Mouse (Mus musculus): ENCODE results near the gene Rbm6. TPM values are rescaled to one million over a fixed set of nuclear protein-coding genes. Genes with fewer than 3 reads are reported as not detected.
A peak's percentile ranks its signal among the peaks of the same experiment; 100 is the strongest.

The Rbm6 gene
- total RNA-seq, 2 experiments from 2014 or later, result 55.9 to 117 TPM

DNA sequence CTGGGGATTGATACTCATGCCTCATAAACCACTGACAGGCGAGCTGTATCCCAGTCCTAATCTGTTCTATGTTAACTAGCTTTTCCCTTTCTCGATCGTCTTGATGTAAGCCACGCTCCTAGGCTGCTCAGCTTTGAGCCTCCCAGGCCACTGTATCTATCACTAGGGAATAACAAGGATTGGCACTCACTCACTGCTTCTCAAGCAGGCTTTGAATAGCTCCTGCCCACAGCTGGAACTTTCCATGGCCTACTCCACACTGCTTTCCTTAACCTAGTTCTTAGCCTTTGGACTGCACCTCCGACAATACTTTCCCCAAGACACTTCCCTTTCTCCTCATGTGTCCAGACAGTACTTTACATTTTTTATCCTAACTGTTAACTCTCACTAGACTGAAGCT is 104.2 kb downstream of the Rbm6 start:
- no peak for ATAC-seq (ENCODE audit: poor library complexity, severe bottlenecking)

DNA sequence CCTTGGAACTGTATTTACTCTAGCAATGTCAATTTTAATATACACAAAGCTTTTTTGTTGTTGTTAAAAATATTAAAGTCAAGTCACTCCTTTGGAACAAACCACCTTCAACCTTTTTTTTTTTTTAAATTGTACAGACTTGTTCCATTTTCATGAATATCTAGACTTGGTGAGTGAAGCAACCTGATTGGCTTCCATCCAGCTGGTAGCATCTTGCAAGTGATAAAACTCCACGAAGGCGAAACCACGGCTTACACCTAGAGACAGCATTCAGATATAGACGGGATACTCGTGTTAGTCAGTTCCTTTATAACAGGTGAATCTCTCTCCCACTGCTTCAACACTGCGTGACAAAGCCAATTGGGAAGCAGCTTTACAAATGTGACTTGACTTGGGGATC is 113.4 kb downstream of the Rbm6 start:
- ATAC-seq (ENCODE audit: poor library complexity, severe bottlenecking), result no peak

DNA sequence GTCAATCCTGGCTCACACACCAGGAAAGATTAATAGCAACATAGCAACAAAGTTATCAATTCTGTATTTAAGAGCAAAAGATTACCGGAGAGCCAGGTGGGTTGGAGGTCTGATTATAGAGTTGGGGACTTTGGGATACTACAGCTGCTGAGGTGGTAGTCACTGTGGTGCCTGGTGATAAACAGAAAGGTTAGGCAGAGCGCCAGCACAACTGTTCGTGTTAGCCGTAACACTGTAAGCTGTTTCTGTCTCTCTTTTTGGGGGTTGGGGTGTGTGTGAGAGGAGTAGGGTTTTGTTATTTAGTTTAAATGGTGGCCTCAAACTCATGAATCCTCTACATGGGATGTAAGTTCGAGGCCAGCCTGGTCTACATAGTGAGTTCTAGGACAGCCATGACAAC is 122.7 kb downstream of the Rbm6 start:
- no peak for ATAC-seq (ENCODE audit: poor library complexity, severe bottlenecking)

DNA sequence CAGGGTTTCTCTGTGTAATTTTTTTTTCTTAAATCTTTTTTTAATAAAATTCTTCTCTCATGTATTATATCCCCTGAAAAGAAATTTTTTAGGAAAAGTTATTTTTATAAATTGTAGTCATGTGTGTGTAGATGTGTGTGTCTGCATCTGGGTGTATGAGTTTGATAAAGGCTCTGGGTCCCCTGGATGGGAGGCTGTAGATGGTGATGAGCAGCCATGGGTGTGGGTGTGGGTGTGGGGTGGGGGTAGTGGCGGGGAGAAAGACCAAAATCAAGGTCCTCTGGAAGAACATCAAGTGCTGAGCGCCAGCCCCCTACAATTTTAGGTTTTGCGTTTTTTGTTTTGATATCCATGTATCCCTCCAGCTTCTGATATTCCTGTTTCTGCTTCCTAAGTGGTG is 125.0 kb downstream of the Rbm6 start:
- no peak for ATAC-seq (ENCODE audit: poor library complexity, severe bottlenecking)

DNA sequence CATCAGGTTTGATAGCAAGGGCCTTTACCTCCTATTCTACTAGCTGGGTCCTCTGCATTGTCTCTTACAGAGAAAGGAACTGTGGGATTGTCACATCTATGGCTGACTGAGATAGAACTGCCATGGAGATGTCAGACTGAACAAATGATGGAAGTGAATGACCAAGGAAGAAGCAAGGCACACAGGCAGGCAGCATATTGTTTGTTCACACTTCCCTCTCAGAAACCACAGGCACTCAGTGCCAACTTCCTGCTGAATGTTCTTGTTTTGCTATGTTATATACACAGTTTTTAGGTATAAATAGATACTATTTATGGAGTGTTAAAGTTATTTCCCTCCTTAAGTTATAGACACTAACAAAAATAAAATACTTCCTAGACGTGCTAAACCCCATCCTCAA is 125.7 kb downstream of the Rbm6 start:
- peak; percentile 51 for ATAC-seq (ENCODE audit: poor library complexity, severe bottlenecking)

DNA sequence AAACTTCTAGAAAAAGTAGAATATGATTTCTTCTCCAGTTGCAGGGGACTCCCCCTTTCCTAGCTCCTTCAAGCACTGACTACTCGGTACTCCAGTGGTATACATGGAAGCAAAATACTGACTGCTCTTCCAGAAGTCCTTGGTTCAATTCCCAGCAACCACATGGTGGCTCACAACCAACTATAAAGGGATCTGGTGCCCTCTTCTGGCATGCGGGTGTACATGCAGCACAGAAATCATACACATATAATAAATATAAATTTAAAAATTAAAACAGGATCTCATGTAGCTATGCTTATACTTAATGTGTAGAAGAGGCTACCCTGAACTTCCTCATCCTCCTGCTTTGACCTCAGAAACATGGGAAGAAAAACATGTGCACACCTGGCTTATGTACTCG is 126.4 kb downstream of the Rbm6 start:
- no peak for ATAC-seq (ENCODE audit: poor library complexity, severe bottlenecking)

DNA sequence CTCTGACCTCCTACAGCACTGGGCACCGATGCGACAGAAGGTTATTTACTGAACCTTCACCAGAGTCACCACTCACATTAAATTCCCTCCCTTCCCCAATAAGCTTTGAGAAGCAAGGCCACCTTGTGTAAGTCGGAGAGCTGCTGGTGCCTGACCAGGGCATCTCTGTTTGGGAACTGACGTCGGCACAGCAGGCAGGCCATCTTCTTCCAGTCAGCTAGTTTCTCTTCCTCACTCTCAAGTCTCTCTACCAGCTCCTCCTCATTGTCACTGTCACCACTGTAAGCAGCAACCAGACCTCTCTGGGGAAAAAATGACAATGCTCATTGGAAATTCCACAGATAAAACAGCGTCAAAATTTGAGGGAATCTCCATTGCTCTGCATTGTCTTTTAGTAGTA is 129.0 kb downstream of the Rbm6 start:
- ATAC-seq (ENCODE audit: poor library complexity, severe bottlenecking), result peak; percentile 43; the same call in 1 of the 2 replicates

DNA sequence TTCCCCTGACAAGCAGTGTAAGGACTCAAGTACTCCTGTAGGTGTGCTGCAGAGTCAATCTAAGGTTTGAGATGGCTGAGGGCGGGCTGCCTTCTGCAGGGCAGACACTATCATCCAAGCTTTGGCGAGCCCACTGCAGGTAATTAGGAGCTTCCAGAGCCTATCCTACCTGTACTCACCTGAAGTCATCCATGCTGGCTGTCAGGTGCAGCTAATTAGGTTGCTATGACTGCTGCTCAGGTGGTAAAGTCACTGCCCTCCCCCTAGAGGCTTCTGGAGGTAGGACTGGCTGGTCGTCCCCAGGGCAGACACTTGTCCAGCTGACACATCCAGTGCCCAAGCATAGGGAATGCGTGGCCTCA is 134.2 kb downstream of the Rbm6 start:
- ATAC-seq (ENCODE audit: poor library complexity, severe bottlenecking), result peak; percentile 53

DNA sequence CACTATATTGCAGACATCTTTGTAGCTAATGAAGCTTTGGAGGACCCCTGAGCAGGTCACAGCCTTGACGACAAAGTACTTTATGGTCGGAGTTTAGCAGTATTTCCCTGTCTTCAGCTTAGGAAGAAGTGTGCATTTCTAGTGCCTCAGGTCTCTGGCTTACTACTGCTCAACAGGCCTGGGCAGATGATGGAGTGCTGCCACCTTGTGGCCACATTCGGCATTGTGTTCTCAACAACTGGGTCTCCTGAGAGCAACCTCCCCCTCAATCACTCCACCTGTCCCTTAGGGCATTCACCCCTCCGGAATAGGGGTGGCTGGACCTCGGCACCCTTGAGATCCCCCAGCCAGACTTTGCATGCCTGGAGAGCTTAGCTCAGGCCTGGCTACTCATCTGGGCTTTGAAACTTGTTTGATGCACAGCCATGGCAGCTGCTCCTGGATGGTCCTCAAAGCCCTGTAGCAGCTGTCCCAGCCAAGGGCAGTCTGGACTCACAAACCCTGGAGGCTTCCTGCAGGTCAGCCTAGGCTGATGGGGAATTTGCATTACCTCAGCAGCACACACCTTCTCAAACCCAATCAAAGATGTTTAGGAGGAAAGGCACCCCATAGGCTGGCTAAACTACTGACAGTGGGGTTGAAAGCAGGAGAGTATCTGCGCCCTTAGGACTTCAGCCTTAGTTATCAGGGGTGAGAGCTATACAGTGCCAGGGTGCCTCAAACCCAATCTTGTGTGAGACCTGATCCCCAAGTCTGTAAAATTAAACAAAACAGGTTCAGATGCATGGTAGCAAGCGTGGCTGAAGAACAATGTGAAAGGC is 134.8 kb downstream of the Rbm6 start:
- ATAC-seq (ENCODE audit: poor library complexity, severe bottlenecking), result peak; percentile 74

DNA sequence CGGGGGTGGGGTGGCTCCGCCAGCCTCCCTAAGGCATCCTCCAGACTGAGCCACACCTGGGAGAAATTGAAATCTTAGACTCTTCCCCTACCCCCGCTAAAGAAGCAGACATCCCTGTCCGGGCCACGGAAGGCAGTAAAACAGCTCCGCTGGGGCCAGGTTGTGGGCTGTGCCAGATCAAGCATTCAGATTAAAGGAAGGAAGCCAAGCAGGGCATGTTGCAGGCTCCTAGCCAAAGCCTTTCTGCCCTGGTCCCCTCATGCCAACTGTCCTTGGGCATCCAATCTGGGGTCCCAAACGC is 136.9 kb downstream of the Rbm6 start:
- ATAC-seq (ENCODE audit: poor library complexity, severe bottlenecking), result no peak

DNA sequence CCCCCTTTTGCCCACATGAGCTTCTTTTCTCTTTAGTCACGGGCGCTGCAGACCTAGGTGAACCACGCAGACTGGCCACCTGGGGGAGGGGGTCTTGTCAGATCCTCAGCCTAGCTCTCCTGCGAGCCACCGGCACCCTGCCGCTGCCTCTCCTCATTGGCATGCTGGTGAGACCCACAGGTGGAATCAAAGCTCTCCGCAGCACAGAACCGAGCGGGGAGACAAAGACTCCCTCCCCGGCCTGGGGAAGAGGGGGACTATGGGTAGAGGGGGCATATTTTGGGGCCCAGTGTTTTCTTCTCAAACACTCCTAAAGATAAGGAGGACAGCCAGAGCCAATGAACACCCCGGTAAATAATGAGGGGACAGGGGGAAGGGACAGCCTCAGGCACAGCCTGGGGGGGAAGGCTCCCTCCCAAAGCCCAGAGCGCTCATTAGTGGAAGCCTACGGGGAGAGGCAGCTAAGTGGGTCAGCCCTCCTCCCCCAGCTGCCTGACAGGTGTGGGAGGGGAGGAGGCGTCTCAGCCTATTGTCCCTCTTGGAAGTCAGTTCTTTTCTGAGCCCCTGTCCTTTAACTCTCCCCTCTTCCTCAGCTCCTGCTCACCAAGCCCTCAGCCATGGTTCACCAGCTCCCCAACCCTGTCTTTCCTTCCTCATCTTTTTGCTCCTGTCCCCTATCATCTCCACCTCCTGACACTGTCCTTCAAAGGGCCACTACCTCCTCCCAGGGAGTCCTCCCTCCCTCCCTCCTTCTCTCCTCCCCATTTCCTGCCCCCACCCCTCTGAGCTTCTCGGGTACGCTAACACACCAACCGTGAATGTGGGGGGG is 137.5 kb downstream of the Rbm6 start:
- ATAC-seq (ENCODE audit: poor library complexity, severe bottlenecking), result no peak

DNA sequence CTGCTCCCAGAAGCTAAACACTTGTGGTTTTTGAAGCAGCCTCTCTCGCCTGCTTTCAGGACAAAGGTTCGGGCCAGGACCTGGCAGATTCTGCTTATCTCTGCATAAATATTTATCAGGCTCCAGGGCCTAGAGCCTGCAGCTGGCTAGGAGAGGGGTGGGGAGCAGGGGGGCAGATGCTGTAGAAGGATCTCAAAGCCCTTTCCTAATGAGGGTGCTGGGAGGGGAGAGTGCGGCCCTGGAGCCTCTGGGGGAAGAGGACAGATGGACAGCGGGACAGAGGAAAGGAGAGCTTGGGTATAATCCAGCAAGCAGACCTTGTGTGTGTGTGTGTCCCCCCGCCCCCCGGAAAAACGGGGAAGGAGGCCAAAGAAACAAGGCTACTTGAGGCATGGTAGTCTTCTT is 138.5 kb downstream of the Rbm6 start:
- no peak for ATAC-seq (ENCODE audit: poor library complexity, severe bottlenecking)

DNA sequence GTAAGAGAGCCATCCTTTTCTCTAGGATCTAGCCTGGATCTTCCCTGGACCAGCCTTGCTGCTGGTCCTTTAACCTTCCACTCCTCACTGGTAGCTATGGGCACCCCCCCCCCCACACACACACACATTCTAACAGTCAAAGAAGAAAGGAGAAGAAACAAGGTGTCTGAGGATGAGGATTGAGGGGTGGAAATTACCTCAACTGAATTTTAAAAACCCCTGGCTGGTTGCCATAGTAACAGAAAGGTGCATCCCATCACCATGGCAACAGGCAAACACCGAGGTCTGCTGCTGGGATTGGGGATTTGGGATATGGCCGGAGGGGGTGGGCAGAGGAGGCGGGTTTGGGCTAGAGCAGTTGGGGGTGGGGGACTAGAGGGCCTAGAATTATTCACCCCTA is 143.3 kb downstream of the Rbm6 start:
- ATAC-seq (ENCODE audit: poor library complexity, severe bottlenecking), result no peak

DNA sequence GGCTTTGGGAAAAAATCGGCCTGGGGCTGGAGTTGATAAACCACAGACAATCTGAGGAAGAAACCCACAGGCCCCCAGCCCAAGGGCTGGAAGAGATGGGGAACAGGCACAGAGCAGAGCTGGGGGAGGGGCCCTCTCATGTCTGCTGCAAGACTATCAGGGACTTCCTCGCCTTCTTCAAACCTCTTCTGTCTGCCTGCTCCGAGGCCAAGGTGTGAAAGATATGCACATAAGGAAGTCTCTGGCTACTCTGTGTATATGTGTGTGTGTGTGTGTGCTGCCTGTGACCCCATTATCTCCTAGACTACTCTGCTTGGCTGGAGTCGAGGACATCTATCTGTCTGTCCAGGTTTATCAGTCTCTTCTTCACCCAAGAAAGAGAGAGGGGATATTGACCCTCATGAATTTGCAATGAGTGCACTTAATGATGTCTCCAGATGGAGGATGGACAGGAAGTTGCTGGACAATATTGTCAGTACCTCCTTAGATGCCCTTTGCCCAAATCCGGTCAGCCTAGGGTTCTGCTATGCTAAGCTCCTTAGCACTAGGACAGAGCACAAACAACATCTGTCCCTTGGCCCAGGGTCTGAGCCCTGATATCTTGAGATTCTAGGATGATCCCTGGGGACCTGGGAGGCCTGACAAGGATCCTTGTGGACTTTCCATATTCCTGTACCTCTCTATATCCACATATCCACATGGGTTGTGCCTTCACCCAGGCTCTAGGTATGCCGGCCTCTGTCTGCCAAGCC is 143.9 kb downstream of the Rbm6 start:
- no peak for ATAC-seq (ENCODE audit: poor library complexity, severe bottlenecking)

DNA sequence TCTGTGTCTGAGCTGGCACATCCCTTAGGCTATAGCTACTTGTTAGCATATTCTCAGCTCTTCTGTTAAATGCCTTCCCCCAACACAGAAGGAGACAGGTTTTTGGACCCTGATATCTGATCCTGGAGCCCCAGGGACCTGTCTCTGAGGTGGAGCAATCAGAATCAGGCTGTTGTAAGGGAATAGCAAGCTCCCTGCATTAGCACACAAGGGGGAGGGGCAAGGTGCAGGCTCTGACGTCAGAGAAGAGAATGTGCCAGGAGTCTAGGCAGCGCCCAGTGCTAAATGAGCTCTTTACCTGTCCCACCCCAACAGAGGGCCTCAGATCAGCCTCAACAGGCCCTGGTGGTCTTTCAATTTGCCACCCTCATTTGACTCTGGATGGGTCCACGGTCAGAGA is 146.0 kb downstream of the Rbm6 start:
- no peak for ATAC-seq (ENCODE audit: poor library complexity, severe bottlenecking)

DNA sequence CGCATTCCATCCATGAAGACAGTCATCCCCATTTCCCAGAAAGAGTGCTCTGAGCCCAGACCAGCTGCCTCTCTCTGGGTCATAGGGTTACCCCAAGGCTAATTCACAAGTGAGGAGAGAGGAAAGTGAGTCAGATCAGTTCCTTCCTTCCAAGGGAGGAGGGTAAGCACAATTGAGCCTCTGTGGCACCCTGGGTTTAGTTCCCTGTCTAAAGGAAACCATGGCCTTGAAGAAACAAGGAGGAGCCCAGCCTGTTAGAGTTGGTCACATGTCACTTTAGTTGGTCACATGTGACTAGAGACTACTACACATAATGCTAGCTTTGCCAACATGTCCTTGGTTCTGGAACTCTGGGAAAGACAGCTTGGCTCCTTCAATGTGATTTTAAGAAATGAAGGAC is 148.2 kb downstream of the Rbm6 start:
- peak; percentile 45 for ATAC-seq (ENCODE audit: poor library complexity, severe bottlenecking)

DNA sequence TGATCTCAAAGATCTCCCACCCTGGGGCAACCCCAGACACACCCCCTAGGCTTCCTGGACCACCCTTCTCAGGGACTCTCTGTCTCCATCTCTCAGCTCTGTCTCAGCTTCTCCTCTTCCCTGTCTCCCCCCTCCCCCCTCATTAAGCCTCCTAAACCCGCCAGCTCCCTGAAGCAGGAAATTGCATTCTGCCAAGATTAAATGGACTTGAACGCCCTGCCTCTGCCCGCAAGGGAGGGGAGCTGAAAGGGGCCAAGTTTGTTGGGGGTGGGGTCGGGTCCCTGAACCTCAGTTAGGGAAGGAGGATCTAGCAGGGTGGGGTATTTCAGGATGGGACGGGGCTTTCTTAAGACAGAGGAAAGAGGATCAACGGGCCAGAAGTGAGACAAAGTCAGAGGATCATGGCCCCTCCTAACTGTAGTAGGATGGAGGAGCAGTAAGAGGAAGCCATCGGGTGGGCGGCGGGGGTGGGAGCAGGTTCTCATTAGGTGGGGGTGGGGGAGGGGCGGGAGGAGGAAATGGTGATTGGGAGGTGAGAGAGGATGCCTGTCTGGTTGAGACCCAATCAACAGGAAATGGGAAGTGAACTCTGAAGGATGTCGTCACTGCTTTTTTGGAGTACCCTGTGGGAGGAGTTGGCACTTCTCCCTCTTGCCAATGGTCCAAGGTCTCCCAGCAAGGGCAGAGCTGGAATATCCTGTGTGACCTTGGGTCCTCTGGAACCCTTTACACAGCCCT is 149.1 kb downstream of the Rbm6 start:
- peak; percentile 67 for ATAC-seq (ENCODE audit: poor library complexity, severe bottlenecking)

All from megakaryocyte, adult 5-6 weeks (primary cell).